Mouse (Mus musculus) kidney, postnatal 10 days (tissue): ENCODE measurements around the gene Gm3099.
"Not testable (repeated sequence)": the region's sequence is repeated elsewhere in the genome, so short reads cannot be mapped to it uniquely, and the experiment has no call there.

ENCODE experiments used
- DNase-seq: peaks from one replicate; pipeline ENCODE4 v3.0.0; 2021; ENCODE audit warnings: mixed read lengths

Gm3099 gene

GRCm38 (mm10) chr14:3998094-3998493 is at the start of gene Gm3099:
Gene Gm3099 (plus strand): TSS chr14:3998394.
- DNase-seq: not testable (repeated sequence)

- not testable (repeated sequence) for DNase-seq
These were observed 34.9 kb upstream of the Gm3099 start, which contains the start of gene Gm3095 for GRCm38 (mm10) chr14:3963247-3963646. Gene Gm3095 (plus strand): TSS chr14:3963547.

- DNase-seq: not testable (repeated sequence)
These were observed 25.4 kb downstream of the Gm3099 start, which contains the start of gene Gm5796 for GRCm38 (mm10) chr14:4023641-4024040. Gene Gm5796 (plus strand): TSS chr14:4023941.
